Mouse (Mus musculus) hindbrain, embryonic 14.5 days (tissue): Measurements from ENCODE around the gene Gprc5c. TPM values are rescaled to one million over a fixed set of nuclear protein-coding genes. Genes with fewer than 3 reads are reported as not detected.

Experiments
- ATAC-seq: fragments of 200-750 bp; cut with Nextera tagmentation; 2 replicates; pipeline ENCODE4 v1.8.0; 2017; ENCODE audit warnings: moderate number of reproducible peaks, mild to moderate bottlenecking, moderate TSS enrichment, moderate library complexity; ENCODE audit not compliant: low FRiP score
- DNase-seq: peaks from one replicate; pipeline ENCODE4 v3.0.0-alpha.2; 2015; ENCODE audit warnings: low spot score
- H3K27ac ChIP-seq: fragments of 300-500 bp; sonication (generic); 2 replicates; pipeline ENCODE4 v1.5.1; 2014; ENCODE audit warnings: mild to moderate bottlenecking, moderate library complexity
- H3K27me3 ChIP-seq: fragments of 300-500 bp; sonication (generic); 2 replicates; pipeline ENCODE4 v1.6.1; 2014; ENCODE audit warnings: mild to moderate bottlenecking, low read length, mixed read lengths; ENCODE audit not compliant: control insufficient read depth, insufficient read depth
- H3K36me3 ChIP-seq: fragments of 300-500 bp; sonication (generic); replicated peaks from 2 replicates; pipeline ENCODE4 v1.6.1; 2014; ENCODE audit not compliant: control insufficient read depth, insufficient read depth
- H3K4me1 ChIP-seq: fragments of 300-500 bp; sonication (generic); replicated peaks from 2 replicates; pipeline ENCODE4 v1.6.1; 2014; ENCODE audit warnings: antibody characterized with exemption, low read length, mixed read lengths; ENCODE audit not compliant: control insufficient read depth, insufficient read depth
- H3K4me2 ChIP-seq: fragments of 300-500 bp; sonication (generic); replicated peaks from 2 replicates; pipeline ENCODE4 v1.6.1; 2014; ENCODE audit warnings: mild to moderate bottlenecking, moderate library complexity
- H3K4me3 ChIP-seq: fragments of 300-500 bp; sonication (generic); replicated peaks from 2 replicates; pipeline ENCODE4 v1.5.1; 2014; ENCODE audit warnings: mild to moderate bottlenecking, low read length
- H3K9ac ChIP-seq: fragments of 300-500 bp; sonication (generic); 2 replicates; pipeline ENCODE4 v1.6.1; 2014
- H3K9me3 ChIP-seq: fragments of 300-500 bp; sonication (generic); 2 replicates; pipeline ENCODE4 v1.6.1; 2016; ENCODE audit warnings: low read length; ENCODE audit not compliant: control insufficient read depth
- WGBS: fragments of 180-500 bp; shearing (Covaris S2); extraction: QIAGEN DNeasy Blood & Tissue Kit; methylation state at CpG from one replicate; pipeline ENCODE4 v1.1.7; 2014; 5-methylcytosine and 5-hydroxymethylcytosine counted together
- polyA plus RNA-seq: library from polyadenylated mRNA; unstranded; fragments of >200 nt; fragmentation: Nextera tagmentation; extraction: Ambion mirVana; gene quantifications from 2 replicates; pipeline ENCODE4 v1.2.1, GENCODE M21; 2014

Gprc5c gene
- polyA plus RNA-seq, 1 experiment from 2014 or later, result 9.9 TPM

GRCm38 (mm10) chr11:114851269-114851607, 286 bp downstream of the Gprc5c start:
- Histone ChIP-seq H3K27ac (peak overlapping the region; percentile 49), H3K9ac (peak overlapping the region; percentile 66), H3K4me3 (peak overlapping the region; percentile 69), H3K27me3 (peaks cover 61% of the 10 kb centered on the region), H3K9me3 (no peaks in the 10 kb centered on the region), H3K36me3 (no peaks in the 10 kb centered on the region), H3K4me2 (peak overlapping the region; percentile 99), H3K4me1 (peaks cover 16% of the 10 kb centered on the region)
- DNase-seq (no peak), ATAC-seq (peak; percentile 46; the same call in 1 of the 2 replicates)
- WGBS, result under 1% methylated on average over 27 of the region's 27 CpGs

- WGBS, result under 1% methylated on average over 65 of the region's 65 CpGs
These were observed 807 bp downstream of the Gprc5c start for GRCm38 (mm10) chr11:114851608-114852310.

GRCm38 (mm10) chr11:114852311-114853173, 1.6 kb downstream of the Gprc5c start:
- peak overlapping the region; percentile 66 for H3K9ac ChIP-seq
- no peaks in the 10 kb centered on the region for H3K9me3 ChIP-seq
- peak overlapping the region; percentile 99 for H3K4me2 ChIP-seq
- peaks cover 61% of the 10 kb centered on the region for H3K27me3 ChIP-seq
- 1% methylated on average over 40 of the region's 40 CpGs for WGBS
- H3K36me3 ChIP-seq, result no peaks in the 10 kb centered on the region
- ATAC-seq (no peak), DNase-seq (no peak)
- H3K27ac ChIP-seq, result peak overlapping the region; percentile 54; the same call in 1 of the 2 replicates
- peaks cover 16% of the 10 kb centered on the region for H3K4me1 ChIP-seq
- peak overlapping the region; percentile 69 for H3K4me3 ChIP-seq

More at GRCm38 (mm10) chr11:114851608-114852310, 807 bp downstream of the Gprc5c start:
- H3K4me1 ChIP-seq, result peaks cover 16% of the 10 kb centered on the region
- H3K4me3 ChIP-seq, result peak overlapping the region; percentile 69
- peak overlapping the region; percentile 54 for H3K27ac ChIP-seq
- peaks cover 61% of the 10 kb centered on the region for H3K27me3 ChIP-seq
- H3K36me3 ChIP-seq, result no peaks in the 10 kb centered on the region
- peak overlapping the region; percentile 66 for H3K9ac ChIP-seq
- DNase-seq (peak; percentile 63), ATAC-seq (peak; percentile 43; the same call in 1 of the 2 replicates)
- H3K4me2 ChIP-seq, result peak overlapping the region; percentile 99
- H3K9me3 ChIP-seq, result no peaks in the 10 kb centered on the region

- no peak overlapping the region for H3K27ac ChIP-seq
- no peaks in the 10 kb centered on the region for H3K9me3 ChIP-seq
- peaks cover 16% of the 10 kb centered on the region for H3K4me1 ChIP-seq
- DNase-seq (no peak), ATAC-seq (no peak)
- H3K4me2 ChIP-seq, result peak overlapping the region; percentile 99
- WGBS, result 18% methylated on average over 7 of the region's 7 CpGs
- no peak overlapping the region for H3K9ac ChIP-seq
- H3K4me3 ChIP-seq, result peak overlapping the region; percentile 69
- peaks cover 61% of the 10 kb centered on the region for H3K27me3 ChIP-seq
- H3K36me3 ChIP-seq, result no peaks in the 10 kb centered on the region
These were observed 2.4 kb downstream of the Gprc5c start for GRCm38 (mm10) chr11:114853174-114853838.

- Histone ChIP-seq H3K4me3 (no peak overlapping the region), H3K36me3 (no peaks in the 10 kb centered on the region), H3K4me2 (no peak overlapping the region), H3K27me3 (peaks cover 50% of the 10 kb centered on the region), H3K27ac (no peak overlapping the region), H3K9me3 (no peaks in the 10 kb centered on the region), H3K9ac (no peak overlapping the region), H3K4me1 (peaks cover 16% of the 10 kb centered on the region)
- no peak for ATAC-seq
- WGBS, result 80% methylated on average over 6 of the region's 6 CpGs
- no peak for DNase-seq
These were observed 3.6 kb downstream of the Gprc5c start for GRCm38 (mm10) chr11:114854581-114854980.

GRCm38 (mm10) chr11:114856125-114856524, 5.2 kb downstream of the Gprc5c start:
- 89% methylated on average over 5 of the region's 5 CpGs for WGBS
- H3K4me3 ChIP-seq, result no peak overlapping the region

GRCm38 (mm10) chr11:114858641-114859040, 7.7 kb downstream of the Gprc5c start:
- DNase-seq (no peak), ATAC-seq (no peak)
- no peaks in the 10 kb centered on the region for H3K9me3 ChIP-seq
- H3K4me3 ChIP-seq, result no peak overlapping the region
- no peaks in the 10 kb centered on the region for H3K36me3 ChIP-seq
- WGBS, result 97% methylated on average over 2 of the region's 2 CpGs
- peaks cover 9% of the 10 kb centered on the region for H3K27me3 ChIP-seq
- H3K4me1 ChIP-seq, result no peaks in the 10 kb centered on the region
- H3K27ac ChIP-seq, result no peak overlapping the region
- no peak overlapping the region for H3K9ac ChIP-seq
- H3K4me2 ChIP-seq, result no peak overlapping the region

More at GRCm38 (mm10) chr11:114856125-114856524, 5.2 kb downstream of the Gprc5c start:
- H3K27me3 ChIP-seq, result peaks cover 35% of the 10 kb centered on the region
- no peak overlapping the region for H3K4me2 ChIP-seq
- no peak overlapping the region for H3K27ac ChIP-seq
- H3K4me1 ChIP-seq, result peaks cover 5% of the 10 kb centered on the region
- H3K9me3 ChIP-seq, result no peaks in the 10 kb centered on the region
- ATAC-seq, result no peak
- H3K36me3 ChIP-seq, result no peaks in the 10 kb centered on the region
- no peak overlapping the region for H3K9ac ChIP-seq
- no peak for DNase-seq

GRCm38 (mm10) chr11:114861057-114861456, 10.1 kb downstream of the Gprc5c start:
- no peak for DNase-seq
- Histone ChIP-seq H3K27me3 (no peaks in the 10 kb centered on the region), H3K27ac (no peak overlapping the region), H3K4me2 (no peak overlapping the region), H3K4me3 (no peak overlapping the region), H3K9me3 (no peaks in the 10 kb centered on the region), H3K9ac (no peak overlapping the region), H3K36me3 (no peaks in the 10 kb centered on the region), H3K4me1 (no peaks in the 10 kb centered on the region)
- 81% methylated on average over 2 of the region's 2 CpGs for WGBS
- ATAC-seq, result no peak

GRCm38 (mm10) chr11:114862687-114863086, 11.7 kb downstream of the Gprc5c start:
- ATAC-seq (no peak), DNase-seq (no peak)
- Histone ChIP-seq H3K27me3 (no peaks in the 10 kb centered on the region), H3K4me1 (no peaks in the 10 kb centered on the region; the same call in 1 of the 2 replicates), H3K36me3 (no peaks in the 10 kb centered on the region), H3K9ac (no peak overlapping the region), H3K4me2 (no peak overlapping the region), H3K4me3 (no peak overlapping the region), H3K27ac (no peak overlapping the region), H3K9me3 (no peaks in the 10 kb centered on the region)
- WGBS, result 83% methylated on average over 3 of the region's 3 CpGs
